Mouse (Mus musculus) MN1 (cell line): Measurements from ENCODE around the gene Dpf1.

Experiments
- DNase-seq: peaks from one replicate; pipeline ENCODE4 v3.0.0-alpha.2; 2016; ENCODE audit warnings: low spot score

The Dpf1 gene

DNA sequence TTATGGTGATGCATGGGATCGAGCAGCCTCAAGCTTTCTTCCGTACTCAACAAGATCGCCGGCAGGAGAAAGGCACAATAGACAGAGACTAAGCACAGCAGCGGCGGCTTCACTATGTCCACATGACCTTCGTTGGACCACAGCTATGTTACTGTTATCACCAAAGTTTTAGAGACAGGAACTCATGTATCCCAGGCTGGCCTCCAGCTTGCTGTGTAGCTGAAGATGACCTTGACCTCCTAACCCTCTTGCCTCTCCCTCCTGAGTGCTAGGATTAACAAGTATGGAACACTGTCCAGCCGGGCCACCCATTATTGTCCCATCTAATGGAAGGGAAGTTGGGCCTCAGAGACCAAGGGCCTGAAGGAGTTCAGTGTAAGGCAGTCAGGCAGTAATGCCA is 37.1 kb downstream of the Dpf1 start:
- DNase-seq = no peak

DNA sequence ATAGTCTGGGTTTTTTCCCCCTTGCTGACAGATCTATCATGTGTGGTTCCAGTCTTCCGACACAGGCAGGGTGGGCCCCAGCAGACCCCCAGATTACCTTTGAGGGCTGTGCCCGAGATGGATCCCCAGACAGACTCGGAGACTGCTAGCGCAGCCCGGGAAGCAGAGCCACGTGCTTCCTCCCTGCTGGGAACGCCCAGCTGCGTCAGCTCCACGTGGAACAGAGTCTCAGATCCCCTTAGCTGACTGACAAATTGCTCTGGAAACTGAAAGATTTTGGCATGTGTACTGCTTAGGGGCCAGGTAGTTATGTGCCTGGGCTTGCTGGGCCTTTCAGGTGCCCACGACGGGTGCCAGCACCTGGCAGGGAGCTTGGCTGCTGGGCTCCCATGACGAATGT is 38.0 kb downstream of the Dpf1 start:
- no peak for DNase-seq

DNA sequence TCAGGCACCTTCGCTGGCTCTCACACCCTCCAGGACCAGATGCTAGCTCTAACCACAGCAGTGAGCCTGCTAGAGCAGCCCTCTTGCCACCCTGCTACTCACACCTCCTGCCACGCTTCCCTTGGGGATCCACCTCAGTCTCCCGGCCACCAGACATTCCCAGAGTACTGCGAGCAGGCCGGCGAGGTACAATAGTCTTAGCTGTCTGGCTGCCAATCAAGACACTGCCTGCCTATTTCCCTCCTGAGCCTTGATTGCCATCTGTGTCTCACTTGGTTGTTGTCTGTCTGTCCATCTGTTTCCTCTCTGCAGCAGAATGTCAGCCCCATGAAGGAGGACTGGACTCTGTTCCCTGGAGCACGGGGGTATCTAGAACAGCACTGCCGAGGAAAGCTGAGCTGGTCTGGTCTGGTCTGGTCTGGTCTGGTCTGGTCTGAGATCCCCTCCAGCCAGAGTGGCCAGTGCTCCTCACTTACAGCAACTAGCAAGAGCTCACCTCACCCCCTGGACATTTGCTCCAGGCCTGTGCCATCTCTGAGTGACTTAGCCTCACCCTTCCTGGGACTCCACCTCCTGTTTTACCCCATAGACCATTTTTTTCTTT is 38.8 kb downstream of the Dpf1 start:
- DNase-seq = no peak

DNA sequence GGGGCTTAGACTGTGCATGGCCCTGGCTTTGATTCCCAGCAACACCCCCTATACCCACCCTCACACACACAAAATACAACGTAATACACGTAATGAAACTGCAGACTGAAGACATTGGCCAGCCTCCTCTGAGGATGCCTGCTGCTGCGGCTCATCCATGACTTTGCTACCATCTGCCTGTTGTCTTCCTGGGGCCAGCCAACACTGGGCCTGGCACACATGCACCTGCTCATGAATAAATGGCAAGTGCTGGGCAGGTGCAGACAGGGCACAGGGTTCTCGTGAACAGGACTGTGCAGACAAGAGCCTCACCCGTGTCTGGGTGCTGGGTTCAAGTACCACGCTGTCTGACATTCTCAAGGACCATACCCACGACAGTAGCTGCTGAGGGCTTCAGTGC is 40.0 kb downstream of the Dpf1 start:
- DNase-seq = no peak

DNA sequence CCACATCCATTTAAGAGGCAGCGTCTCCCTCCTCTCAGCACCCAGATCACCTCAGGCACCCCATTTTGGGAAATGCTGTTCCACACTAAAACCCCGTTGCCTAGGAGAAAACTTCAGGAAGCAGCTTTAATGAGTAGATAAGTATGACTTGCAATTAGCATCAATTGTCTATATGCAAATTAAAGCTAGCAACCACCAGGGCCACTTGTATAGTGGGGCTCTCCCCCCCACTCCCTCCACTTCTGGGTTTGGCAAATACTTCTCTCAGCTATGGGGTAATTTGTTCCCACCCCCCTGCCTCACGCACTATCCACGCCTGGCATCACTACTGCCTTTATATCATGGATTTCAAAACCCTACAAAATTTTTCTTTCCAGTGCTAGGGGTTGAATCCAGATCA is 41.8 kb downstream of the Dpf1 start:
- no peak for DNase-seq

DNA sequence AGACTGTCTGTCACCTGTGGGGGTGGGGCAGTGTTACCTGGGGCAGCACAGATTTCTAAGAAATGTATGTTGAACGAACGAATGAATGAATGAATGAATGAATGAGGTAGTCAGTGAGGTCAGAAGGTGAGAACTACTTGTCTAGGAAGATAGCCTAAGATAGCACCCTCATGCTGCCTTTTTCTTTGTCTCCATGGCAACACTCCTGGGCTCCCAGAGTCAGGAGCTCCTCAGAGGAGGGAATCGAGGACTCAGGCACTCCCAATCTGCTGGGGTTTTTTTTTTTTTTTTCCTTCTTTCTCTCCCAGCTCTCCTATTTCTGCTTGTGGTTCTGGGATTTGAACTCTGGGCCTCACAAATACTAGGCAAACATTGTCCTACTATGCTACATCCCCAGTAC is 42.5 kb downstream of the Dpf1 start:
- no peak for DNase-seq

DNA sequence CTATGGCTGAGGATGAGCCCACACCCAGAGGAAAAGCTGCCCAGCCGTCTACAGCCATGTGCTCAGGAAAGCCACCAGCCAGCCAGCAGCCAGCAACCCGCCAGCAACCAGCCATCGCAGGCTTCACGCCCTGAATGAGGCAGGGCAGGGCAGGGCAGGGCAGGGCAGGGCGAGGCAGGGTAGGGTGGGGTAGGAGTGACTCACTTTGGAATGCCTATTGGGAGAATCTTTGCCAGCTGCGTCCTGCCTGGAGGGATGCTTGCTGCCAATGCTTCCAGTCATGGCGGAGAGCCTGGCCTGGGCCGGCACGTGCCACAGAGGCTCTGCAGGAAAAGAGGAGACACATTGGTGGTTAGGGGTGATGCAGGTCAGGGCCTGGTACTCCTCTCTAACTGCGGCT is 46.7 kb downstream of the Dpf1 start:
- DNase-seq = peak; percentile 23

DNA sequence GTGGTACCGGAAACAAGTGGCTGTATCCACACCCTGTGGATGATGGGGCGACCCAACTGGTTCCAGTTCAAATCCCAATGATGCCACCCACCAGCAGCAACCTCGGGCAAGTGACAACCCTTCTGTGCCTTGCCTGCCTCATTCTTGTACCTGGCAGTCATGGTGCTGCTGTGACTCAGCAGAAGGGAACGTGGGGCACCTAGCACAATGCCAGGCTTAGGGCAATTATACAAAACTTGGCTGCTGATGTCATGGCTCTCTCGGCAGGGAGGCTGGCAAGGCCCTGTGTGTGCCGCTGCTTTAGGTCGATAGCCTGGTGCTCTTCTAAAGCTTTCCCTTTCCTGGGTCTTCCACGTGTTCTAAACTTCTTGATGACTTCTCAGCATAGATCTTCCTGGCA is 48.5 kb downstream of the Dpf1 start:
- DNase-seq = no peak

DNA sequence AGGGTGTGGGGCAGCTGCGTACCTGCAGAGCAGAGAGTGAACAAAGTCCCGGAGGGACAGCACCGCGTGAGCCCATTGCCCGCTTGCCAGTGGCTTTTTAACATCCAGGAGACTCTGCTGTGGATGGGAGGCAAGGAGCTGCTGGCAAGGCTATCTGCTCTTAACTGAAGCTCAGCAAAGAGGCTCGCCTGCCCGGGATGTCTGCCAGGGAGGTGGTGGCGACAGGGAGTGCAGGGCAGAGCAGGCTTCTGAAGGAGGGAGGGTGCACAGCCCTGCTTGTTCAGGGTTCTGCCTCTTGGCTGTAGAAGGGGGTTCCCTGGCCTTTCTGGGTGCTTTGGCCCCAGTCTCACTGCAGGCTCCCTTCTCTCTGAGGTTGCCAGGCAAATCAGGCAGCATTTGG is 50.4 kb downstream of the Dpf1 start:
- no peak for DNase-seq

DNA sequence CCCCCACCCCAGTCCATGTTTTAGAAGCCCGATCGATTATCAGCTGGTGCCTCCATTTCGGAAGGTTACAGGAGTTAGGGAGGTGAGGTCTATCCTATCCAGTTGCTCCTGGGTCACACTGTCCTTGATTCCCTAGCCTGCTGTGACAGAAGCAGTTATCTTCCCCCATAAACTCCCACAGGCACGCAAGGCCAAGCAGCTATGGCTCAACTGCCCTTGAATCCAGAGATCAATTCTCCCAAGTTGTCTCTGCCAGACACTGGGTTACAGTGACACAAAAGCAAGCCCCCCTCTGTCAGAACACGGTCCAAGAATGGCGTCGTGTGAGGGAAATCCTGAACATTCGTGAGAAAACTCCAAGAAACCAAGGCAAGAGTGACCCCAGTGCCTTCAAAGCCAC is 51.7 kb downstream of the Dpf1 start:
- DNase-seq = no peak

DNA sequence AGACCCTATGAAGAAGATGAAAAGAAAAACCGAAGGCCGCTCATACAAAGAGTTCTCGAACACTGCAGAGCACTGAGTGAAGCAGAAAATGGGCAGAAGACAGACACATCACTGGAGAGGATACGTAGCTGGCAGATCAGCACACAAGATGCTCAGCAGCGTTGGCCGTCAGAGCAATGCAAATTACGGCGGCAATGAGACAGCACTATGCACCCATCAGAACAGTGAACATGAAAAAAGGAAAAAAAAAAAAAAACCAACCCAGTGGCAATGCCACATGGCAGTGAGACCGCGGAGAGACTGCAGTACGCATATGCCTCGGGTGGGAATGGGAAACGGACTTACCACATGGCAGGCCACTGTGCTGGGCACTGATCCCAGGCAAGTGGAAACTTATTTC is 57.7 kb downstream of the Dpf1 start:
- no peak for DNase-seq

DNA sequence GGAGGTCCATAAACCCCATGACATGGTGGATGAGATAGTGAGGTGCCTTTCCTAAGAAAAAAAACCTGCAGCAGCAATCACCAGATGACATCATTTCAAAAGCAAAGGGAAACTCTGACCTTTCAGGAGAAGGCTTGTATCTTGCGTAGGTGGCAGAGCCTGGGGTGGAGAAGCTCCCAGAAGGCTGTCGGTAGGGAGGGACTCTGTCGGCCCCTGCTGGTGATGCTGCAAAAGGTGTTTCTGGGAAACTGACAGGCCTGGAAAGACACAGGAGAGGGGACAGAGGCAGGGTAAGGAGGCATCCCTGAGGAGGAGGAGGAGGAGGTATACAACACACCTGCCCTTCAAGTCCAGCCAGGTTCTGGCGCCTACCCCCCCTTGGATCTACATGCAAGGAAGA is 60.3 kb downstream of the Dpf1 start:
- DNase-seq = peak; percentile 65

DNA sequence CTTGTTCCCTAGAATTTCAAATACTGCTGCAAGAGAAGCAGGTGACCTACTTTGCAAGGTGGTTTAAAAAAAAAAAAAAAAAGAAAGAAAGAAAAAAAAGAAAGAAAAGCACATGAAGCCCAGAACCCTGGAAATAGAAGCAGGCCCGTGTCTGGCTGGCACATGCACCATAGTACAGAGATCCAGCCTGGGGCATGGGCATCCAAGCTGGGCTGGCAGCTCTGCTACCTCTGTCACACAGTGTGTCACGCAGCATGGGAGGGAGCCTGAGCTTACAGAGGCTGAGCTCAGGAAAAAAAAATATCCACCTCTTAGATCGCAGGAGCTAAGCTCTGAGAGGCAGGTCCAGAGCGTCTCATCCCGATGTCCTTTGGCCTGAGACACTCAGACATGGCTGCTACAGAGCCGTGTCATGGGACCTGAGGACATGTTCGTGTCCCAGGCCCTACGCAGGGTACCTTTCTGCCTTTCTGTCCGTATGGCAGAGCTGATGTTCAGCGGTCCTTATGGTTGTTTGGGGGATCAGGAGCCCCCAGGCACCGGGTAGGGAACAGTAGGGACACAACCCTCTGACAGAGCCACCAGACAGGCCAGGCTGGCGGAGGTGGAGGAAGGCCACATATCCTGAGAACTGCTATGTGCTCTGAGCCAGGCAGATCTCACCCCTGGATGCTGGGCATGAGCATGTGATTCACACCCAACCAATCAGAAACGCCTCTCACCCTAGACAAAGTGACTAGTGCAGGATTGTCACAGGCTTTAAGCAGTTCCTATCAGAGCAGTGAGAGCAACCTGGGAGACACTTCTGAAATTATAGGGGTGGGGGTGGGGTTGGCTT is 63.6 kb downstream of the Dpf1 start:
- DNase-seq = no peak
